In the genomic region with DNA sequence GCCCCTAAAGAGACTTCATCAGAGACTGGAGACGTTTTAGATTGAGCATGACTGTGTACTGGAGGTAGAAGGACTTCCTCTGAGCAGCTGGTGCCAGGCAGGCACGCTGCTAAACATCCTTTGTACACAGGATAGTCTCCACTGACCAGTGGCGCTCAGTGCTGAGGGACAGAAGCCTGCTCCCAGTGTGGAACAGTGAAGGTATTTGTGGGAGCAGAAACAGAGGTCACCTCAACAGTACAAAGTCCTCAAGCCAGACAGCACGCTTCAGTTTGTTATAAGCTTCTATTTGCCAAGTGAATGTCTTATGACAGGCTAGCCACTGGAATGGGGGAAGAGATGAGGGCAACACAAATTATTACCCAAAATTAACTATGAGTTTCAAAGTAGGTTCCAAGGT, we compare ENCODE assay signal across 28 mouse cellular contexts.
DNase-seq lines count a peak whose midpoint lies in the region; ATAC-seq and TF ChIP-seq lines count a peak whose summit lies in the region.
"Had no signal": no experiment of that assay in that cellular context is flagged by ENCODE, and none has a peak within 500 bp of the region (broad histone marks: within the 10 kb centered on the region; RNA-seq: fewer than 3 reads in every experiment).

No protein-coding gene starts in this region.

- H3K9ac ChIP-seq in kidney, embryonic 15.5 days, result no peak overlapping the region
- no peak overlapping the region for H3K9ac ChIP-seq in liver, embryonic 16.5 days (ENCODE audit: low read depth, low read length)
- no peak overlapping the region for H3K9ac ChIP-seq in liver, embryonic 11.5 days (ENCODE audit: low read depth, low read length)
- H3K9ac ChIP-seq: embryonic facial prominence, embryonic 13.5 days; forebrain, embryonic 12.5 days; forebrain, embryonic 15.5 days; heart, embryonic 13.5 days; hindbrain, embryonic 14.5 days had no signal

- no peaks in the 10 kb centered on the region for H3K36me3 ChIP-seq in kidney, adult 2 months (ENCODE audit: control insufficient read depth, insufficient read depth, low read length)
- H3K36me3 ChIP-seq in kidney, embryonic 15.5 days, result no peaks in the 10 kb centered on the region
- H3K36me3 ChIP-seq in liver, embryonic 16.5 days (ENCODE audit: control insufficient read depth, insufficient read depth), result no peaks in the 10 kb centered on the region
- H3K36me3 ChIP-seq in liver, embryonic 11.5 days (ENCODE audit: control insufficient read depth, insufficient read depth, low read length), result no peaks in the 10 kb centered on the region
- H3K36me3 ChIP-seq: embryonic facial prominence, embryonic 10.5 days; embryonic facial prominence, embryonic 13.5 days; forebrain, embryonic 12.5 days; forebrain, embryonic 15.5 days; G1E; heart, embryonic 10.5 days; heart, embryonic 13.5 days had no signal

- H3K9me3 ChIP-seq in kidney, embryonic 15.5 days (replicated peaks), result no peaks in the 10 kb centered on the region
- H3K9me3 ChIP-seq in liver, embryonic 16.5 days (replicated peaks; ENCODE audit: control insufficient read depth, low read length), result no peaks in the 10 kb centered on the region
- no peaks in the 10 kb centered on the region for H3K9me3 ChIP-seq in liver, embryonic 11.5 days (ENCODE audit: control insufficient read depth, low read length)
- H3K9me3 ChIP-seq: embryonic facial prominence, embryonic 10.5 days; embryonic facial prominence, embryonic 13.5 days; forebrain, embryonic 12.5 days; forebrain, embryonic 15.5 days; G1E; heart, embryonic 10.5 days; heart, embryonic 13.5 days had no signal

- no peak for TF ChIP-seq POLR2A in kidney, adult 2 months (IDR thresholded peaks at IDR 0.05; ENCODE audit: low read depth, low read length)

- no peak for ATAC-seq in kidney, embryonic 15.5 days (replicated peaks; ENCODE audit: low FRiP score)
- peak; percentile 24; the same call in 1 of the 2 replicates for ATAC-seq in liver, embryonic 16.5 days (ENCODE audit: low read depth)
- ATAC-seq in liver, embryonic 11.5 days (replicated peaks; ENCODE audit: low FRiP score), result no peak
- ATAC-seq: forebrain, embryonic 15.5 days; Patski had no signal

- 33% methylated on average over 4 of the region's 4 CpGs for WGBS in kidney, adult 2 months
- WGBS in kidney, embryonic 15.5 days, result 74% methylated on average over 4 of the region's 4 CpGs
- 36% methylated on average over 4 of the region's 4 CpGs for WGBS in liver, embryonic 16.5 days (ENCODE audit: insufficient replicate concordance)
- WGBS in liver, embryonic 11.5 days, result 65% methylated on average over 4 of the region's 4 CpGs

- TF ChIP-seq CTCF in kidney, adult 2 months (conservative IDR thresholded peaks at IDR 0.05; ENCODE audit: insufficient read depth, insufficient read length, low read depth, low read length), result no peak

- no peak overlapping the region for H3K4me3 ChIP-seq in kidney, adult 2 months (ENCODE audit: insufficient read depth, low read depth, low read length)
- no peak overlapping the region for H3K4me3 ChIP-seq in kidney, embryonic 15.5 days (replicated peaks)
- no peak overlapping the region for H3K4me3 ChIP-seq in liver, embryonic 16.5 days (ENCODE audit: low read depth, low read length)
- H3K4me3 ChIP-seq in liver, embryonic 11.5 days (ENCODE audit: low read depth, low read length), result no peak overlapping the region
- H3K4me3 ChIP-seq: embryonic facial prominence, embryonic 10.5 days; embryonic facial prominence, embryonic 13.5 days; erythroblast, embryonic 14.5 days; forebrain, embryonic 12.5 days; forebrain, embryonic 15.5 days; heart, adult 2 months; heart, embryonic 10.5 days; heart, embryonic 13.5 days had no signal

- peaks cover 14% of the 10 kb centered on the region; the same call in 1 of the 2 replicates for H3K4me1 ChIP-seq in kidney, adult 2 months (ENCODE audit: control insufficient read depth, insufficient read depth, low read length)
- peaks cover 9% of the 10 kb centered on the region; the same call in 1 of the 2 replicates for H3K4me1 ChIP-seq in kidney, embryonic 15.5 days
- H3K4me1 ChIP-seq in liver, embryonic 16.5 days (ENCODE audit: control insufficient read depth, low read depth, low read length), result no peaks in the 10 kb centered on the region
- H3K4me1 ChIP-seq in liver, embryonic 11.5 days (replicated peaks; ENCODE audit: control insufficient read depth, insufficient read depth, low read length), result no peaks in the 10 kb centered on the region
- H3K4me1 ChIP-seq: heart, embryonic 10.5 days had no signal

- peak; percentile 83 for DNase-seq in kidney, adult 2 months
- DNase-seq in kidney, postnatal 4 days, result no peak
- DNase-seq in kidney, postnatal 10 days, result peak; percentile 20
- no peak for DNase-seq in liver, embryonic 11.5 days (ENCODE audit: low spot score)
- DNase-seq in cerebellum, postnatal 14 days, result no peak
- DNase-seq: adrenal gland, postnatal 10 days; adrenal gland, postnatal 36 days; B cell, adult 2 months; cerebellum, adult 18-20 months; cerebellum, adult 9-10 months; cerebellum, postnatal 25 days; gastrocnemius, postnatal 36 days; heart, adult 2 months; heart, postnatal 14 days; heart, postnatal 4 days had no signal

- no peaks in the 10 kb centered on the region for H3K27me3 ChIP-seq in kidney, adult 2 months (replicated peaks; ENCODE audit: control insufficient read depth, insufficient read depth, low read length)
- H3K27me3 ChIP-seq in kidney, embryonic 15.5 days, result no peaks in the 10 kb centered on the region
- no peaks in the 10 kb centered on the region for H3K27me3 ChIP-seq in liver, embryonic 16.5 days (ENCODE audit: control insufficient read depth, insufficient read depth, low read depth, low read length)
- H3K27me3 ChIP-seq in liver, embryonic 11.5 days (replicated peaks; ENCODE audit: control insufficient read depth, insufficient read depth, low read length), result no peaks in the 10 kb centered on the region
- H3K27me3 ChIP-seq: CH12.LX; embryonic facial prominence, embryonic 13.5 days; heart, embryonic 13.5 days; Patski had no signal

- H3K4me2 ChIP-seq in kidney, embryonic 15.5 days, result no peak overlapping the region
- H3K4me2 ChIP-seq in liver, embryonic 16.5 days (ENCODE audit: low read depth, low read length), result no peak overlapping the region
- H3K4me2 ChIP-seq in liver, embryonic 11.5 days, result no peak overlapping the region
- H3K4me2 ChIP-seq: embryonic facial prominence, embryonic 13.5 days; forebrain, embryonic 12.5 days; forebrain, embryonic 15.5 days; heart, embryonic 13.5 days; hindbrain, embryonic 14.5 days had no signal

- peak overlapping the region; percentile 84 for H3K27ac ChIP-seq in kidney, adult 2 months (ENCODE audit: insufficient read depth, low read depth, low read length)
- no peak overlapping the region for H3K27ac ChIP-seq in kidney, embryonic 15.5 days
- no peak overlapping the region for H3K27ac ChIP-seq in liver, embryonic 16.5 days (ENCODE audit: low read length)
- H3K27ac ChIP-seq in liver, embryonic 11.5 days (ENCODE audit: low read depth, low read length), result no peak overlapping the region
- H3K27ac ChIP-seq: embryonic facial prominence, embryonic 10.5 days; embryonic facial prominence, embryonic 13.5 days; forebrain, embryonic 12.5 days; forebrain, embryonic 15.5 days; heart, adult 2 months; heart, embryonic 10.5 days; heart, embryonic 13.5 days; hindbrain, embryonic 14.5 days had no signal

Comparison
In these comparisons a context has a peak if more than half of its experiments do, and no peak if none do; other contexts are left out.
1. DNase-seq: peak in kidney, adult 2 months (single experiment) and kidney, postnatal 10 days (single experiment); none in kidney, postnatal 4 days (0 of 2), liver, embryonic 11.5 days (single experiment) and cerebellum, postnatal 14 days (0 of 2).